Mouse (Mus musculus) neural tube, embryonic 14.5 days (tissue): Measurements from ENCODE around the gene Prtg. TPM values are rescaled to one million over a fixed set of nuclear protein-coding genes. Genes with fewer than 3 reads are reported as not detected.

Experiments used
- ATAC-seq: fragments of 200-750 bp; cut with Nextera tagmentation; 2 replicates; pipeline ENCODE4 v1.8.0; 2017; ENCODE audit warnings: low read depth, mild to moderate bottlenecking, moderate TSS enrichment, moderate library complexity
- H3K27ac ChIP-seq: fragments of 300-500 bp; sonication (generic); 2 replicates; pipeline ENCODE4 v1.5.1; 2014; ENCODE audit warnings: low read depth, mild to moderate bottlenecking, control low read depth, low read length, moderate library complexity, mixed read lengths
- H3K27me3 ChIP-seq: fragments of 300-500 bp; sonication (generic); 2 replicates; pipeline ENCODE4 v1.6.1; 2014; ENCODE audit warnings: low read length; ENCODE audit not compliant: control insufficient read depth, insufficient read depth
- H3K36me3 ChIP-seq: fragments of 300-500 bp; sonication (generic); 2 replicates; pipeline ENCODE4 v1.6.1; 2014; ENCODE audit warnings: low read length, mixed read lengths; ENCODE audit not compliant: control insufficient read depth, insufficient read depth
- H3K4me1 ChIP-seq: fragments of 300-500 bp; sonication (generic); 2 replicates; pipeline ENCODE4 v1.6.1; 2014; ENCODE audit warnings: low read length; ENCODE audit not compliant: control insufficient read depth, insufficient read depth
- H3K4me2 ChIP-seq: fragments of 300-500 bp; sonication (generic); 2 replicates; pipeline ENCODE4 v1.6.1; 2014; ENCODE audit warnings: mild to moderate bottlenecking, low read depth, low read length, control low read depth
- H3K4me3 ChIP-seq: fragments of 300-500 bp; sonication (generic); 2 replicates; pipeline ENCODE4 v1.5.1; 2014; ENCODE audit warnings: low read depth, low read length, control low read depth, mixed read lengths
- H3K9ac ChIP-seq: fragments of 300-500 bp; sonication (generic); replicated peaks from 2 replicates; pipeline ENCODE4 v1.6.1; 2014; ENCODE audit warnings: low read depth, mild to moderate bottlenecking, control low read depth, low read length, mixed read lengths
- H3K9me3 ChIP-seq: fragments of 300-500 bp; sonication (generic); 2 replicates; pipeline ENCODE4 v1.6.1; 2016; ENCODE audit warnings: low read length; ENCODE audit not compliant: control insufficient read depth
- WGBS: fragments of 180-500 bp; shearing (Covaris S2); extraction: QIAGEN DNeasy Blood & Tissue Kit; methylation state at CpG from one replicate; pipeline ENCODE4 v1.1.7; 2014; 5-methylcytosine and 5-hydroxymethylcytosine counted together
- polyA plus RNA-seq: library from polyadenylated mRNA; unstranded; fragments of >200 nt; fragmentation: Nextera tagmentation; extraction: Ambion mirVana; gene quantifications from 2 replicates; pipeline ENCODE4 v1.2.1, GENCODE M21; 2014

Prtg gene
- polyA plus RNA-seq, 1 experiment from 2014 or later: 0.43 TPM

DNA sequence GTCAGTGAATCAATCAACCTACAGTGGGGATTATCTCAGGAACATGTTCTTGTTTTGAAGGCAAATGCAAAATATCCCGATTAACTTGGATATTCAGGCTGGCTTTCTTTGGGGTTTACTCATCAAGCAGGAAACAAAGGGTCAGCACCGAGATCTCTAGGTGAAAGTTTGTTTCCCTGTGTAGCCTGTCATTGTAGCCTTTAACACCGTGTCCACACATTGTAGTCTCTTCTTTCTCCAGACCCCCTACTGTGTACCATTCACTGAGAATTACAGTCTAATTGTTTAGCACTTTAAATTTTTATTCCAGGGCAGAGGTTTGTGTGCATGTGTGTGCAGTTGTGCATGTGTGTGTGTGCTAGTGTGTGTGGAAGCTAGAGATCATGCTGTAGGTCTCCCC, 19.3 kb downstream of the Prtg start:
- Histone ChIP-seq H3K4me2 (no peak overlapping the region), H3K4me3 (no peak overlapping the region), H3K9me3 (no peaks in the 10 kb centered on the region), H3K4me1 (peaks cover 10% of the 10 kb centered on the region), H3K27me3 (no peaks in the 10 kb centered on the region), H3K27ac (no peak overlapping the region), H3K36me3 (no peaks in the 10 kb centered on the region), H3K9ac (no peak overlapping the region)
- no peak for ATAC-seq
- WGBS: 13% methylated on average over 3 of the region's 3 CpGs

DNA sequence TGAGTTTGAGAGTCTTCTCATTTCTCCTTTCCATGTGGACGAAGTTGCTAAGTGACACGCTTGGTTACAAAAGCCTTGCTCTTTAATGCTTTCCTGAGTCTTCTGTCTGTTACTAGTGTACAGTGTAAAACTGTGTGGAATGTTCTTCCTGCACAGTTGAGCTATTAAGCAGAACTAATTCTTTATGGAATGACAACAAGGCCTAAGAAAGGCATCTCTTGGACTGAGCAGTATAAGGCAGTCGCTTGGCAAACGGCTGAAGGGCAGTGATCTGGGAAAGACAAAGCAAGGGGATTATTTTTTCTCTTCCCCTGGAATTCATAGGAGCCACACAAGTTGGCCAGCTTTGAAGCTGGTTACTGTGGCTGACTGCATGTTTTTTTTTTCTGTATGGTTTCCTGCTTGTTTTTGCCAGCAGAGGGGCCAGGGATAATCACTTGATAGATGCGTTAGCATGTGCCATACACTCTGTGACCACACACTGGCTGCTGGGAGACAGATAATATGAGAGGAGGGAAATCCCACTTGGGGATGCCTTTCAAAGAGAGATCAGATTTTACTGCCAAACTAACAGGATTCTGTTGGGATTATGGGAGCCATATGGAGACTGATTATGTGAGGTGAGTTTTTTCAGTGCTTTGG, 22.1 kb downstream of the Prtg start:
- WGBS: 17% methylated on average over 5 of the region's 5 CpGs
- peak; percentile 69; the same call in 1 of the 2 replicates for ATAC-seq
- H3K4me1 ChIP-seq: peaks cover 10% of the 10 kb centered on the region
- no peak overlapping the region for H3K9ac ChIP-seq
- no peaks in the 10 kb centered on the region for H3K27me3 ChIP-seq
- H3K9me3 ChIP-seq: no peaks in the 10 kb centered on the region
- H3K36me3 ChIP-seq: no peaks in the 10 kb centered on the region
- H3K4me2 ChIP-seq: no peak overlapping the region
- H3K4me3 ChIP-seq: no peak overlapping the region
- H3K27ac ChIP-seq: peak overlapping the region; percentile 39; the same call in 1 of the 2 replicates

DNA sequence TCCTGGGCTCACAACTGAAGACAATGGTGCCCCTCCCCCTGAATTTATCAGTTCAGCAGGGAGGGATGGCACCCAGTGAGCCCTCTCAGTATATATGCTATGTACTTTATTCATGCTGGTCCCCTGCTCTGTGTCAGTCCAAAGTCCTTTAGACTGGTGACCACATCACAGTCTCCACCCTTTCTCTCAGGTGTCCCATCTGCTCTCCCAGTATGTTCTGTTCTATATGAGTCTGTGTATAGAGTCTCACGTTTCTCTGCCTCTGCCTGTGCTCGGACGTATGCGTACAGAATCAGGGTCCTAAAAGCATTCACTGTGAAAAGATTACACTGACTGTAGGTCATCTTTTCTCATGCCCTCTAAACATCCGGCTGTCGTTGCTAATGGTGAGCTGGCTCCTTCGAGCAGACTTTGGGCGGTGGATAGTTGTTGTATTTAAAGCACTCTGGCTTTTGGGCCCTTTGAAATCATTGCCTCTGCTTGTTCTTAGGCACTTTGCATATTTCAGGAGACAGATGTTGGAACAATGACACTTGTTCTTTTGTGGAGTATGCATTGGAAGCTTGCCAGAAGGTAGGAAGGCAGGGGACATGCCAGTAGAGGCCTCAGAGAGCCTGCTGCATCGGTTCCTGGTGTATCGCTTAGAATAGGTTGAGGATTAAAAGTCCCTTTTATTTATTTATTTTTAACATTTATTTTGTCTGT, 27.5 kb downstream of the Prtg start:
- Histone ChIP-seq H3K36me3 (no peaks in the 10 kb centered on the region), H3K9ac (no peak overlapping the region), H3K27me3 (no peaks in the 10 kb centered on the region), H3K27ac (no peak overlapping the region), H3K4me1 (no peaks in the 10 kb centered on the region; the same call in 1 of the 2 replicates), H3K4me2 (no peak overlapping the region), H3K9me3 (no peaks in the 10 kb centered on the region), H3K4me3 (no peak overlapping the region)
- ATAC-seq: no peak
- 7% methylated on average over 10 of the region's 10 CpGs for WGBS

DNA sequence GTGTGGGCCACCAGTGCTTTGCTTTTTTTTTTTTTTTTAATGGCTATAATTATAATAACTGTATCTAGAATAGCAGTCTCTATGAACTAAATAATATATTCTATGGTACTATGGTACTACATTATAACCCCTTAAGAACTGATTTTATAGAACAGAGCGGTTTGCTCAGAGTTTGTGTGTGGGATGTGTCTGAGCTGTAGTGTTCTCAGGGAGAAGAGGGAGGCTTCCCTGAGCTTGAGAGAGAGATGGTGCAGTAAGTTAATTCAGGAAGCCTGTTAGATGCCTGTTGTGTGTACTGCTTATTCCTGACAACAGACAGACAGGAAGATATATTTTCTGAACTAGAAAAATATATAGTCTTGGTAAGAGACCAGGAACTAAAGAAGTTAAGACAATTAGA, 28.3 kb downstream of the Prtg start:
- 76% methylated on average over 1 of the region's 1 CpGs for WGBS
- Histone ChIP-seq H3K4me2 (no peak overlapping the region), H3K4me3 (no peak overlapping the region), H3K9me3 (no peaks in the 10 kb centered on the region), H3K4me1 (no peaks in the 10 kb centered on the region; the same call in 1 of the 2 replicates), H3K36me3 (no peaks in the 10 kb centered on the region), H3K27ac (no peak overlapping the region), H3K27me3 (no peaks in the 10 kb centered on the region), H3K9ac (no peak overlapping the region)
- ATAC-seq: no peak

DNA sequence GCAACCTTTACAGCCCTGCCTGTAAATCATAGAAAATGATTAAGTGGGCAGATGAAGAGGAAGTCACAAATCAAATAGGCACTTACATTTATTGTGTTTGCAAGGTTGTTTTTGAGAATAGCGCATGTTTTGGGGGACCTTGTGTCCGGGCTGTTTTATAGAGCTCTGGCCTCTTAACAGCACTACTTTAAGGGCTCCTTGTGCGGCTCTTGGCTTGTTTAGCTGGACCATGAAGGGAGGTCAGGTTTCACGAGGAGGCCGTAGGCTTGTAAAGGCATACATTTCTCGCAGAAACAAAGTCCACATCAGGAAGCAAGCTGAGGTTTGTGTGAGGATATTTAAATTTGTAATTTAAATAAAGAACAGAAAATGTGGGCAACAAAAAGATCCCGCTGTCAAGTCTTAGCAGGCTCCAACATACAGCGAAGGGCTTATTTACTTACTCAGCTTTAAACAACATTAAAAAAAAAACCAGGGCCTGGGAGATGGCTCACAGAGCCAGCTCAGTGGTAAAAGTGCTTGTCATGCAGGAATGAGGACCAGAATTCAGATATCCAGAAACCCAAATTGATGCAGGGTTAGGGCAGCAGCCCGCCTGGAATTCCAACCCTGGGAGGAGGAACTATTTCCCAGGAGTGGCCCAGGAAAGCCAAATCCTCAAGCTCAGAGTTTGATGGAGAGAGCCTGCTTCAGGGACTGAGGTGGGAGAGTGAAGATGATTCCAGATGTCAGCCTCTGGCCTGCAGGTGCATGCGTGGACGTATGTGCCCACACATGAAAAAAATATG, 30.2 kb downstream of the Prtg start:
- Histone ChIP-seq H3K9me3 (no peaks in the 10 kb centered on the region), H3K27me3 (no peaks in the 10 kb centered on the region), H3K4me3 (no peak overlapping the region), H3K36me3 (no peaks in the 10 kb centered on the region), H3K4me1 (no peaks in the 10 kb centered on the region; the same call in 1 of the 2 replicates), H3K4me2 (no peak overlapping the region), H3K27ac (no peak overlapping the region), H3K9ac (no peak overlapping the region)
- 48% methylated on average over 11 of the region's 11 CpGs for WGBS
- no peak for ATAC-seq

DNA sequence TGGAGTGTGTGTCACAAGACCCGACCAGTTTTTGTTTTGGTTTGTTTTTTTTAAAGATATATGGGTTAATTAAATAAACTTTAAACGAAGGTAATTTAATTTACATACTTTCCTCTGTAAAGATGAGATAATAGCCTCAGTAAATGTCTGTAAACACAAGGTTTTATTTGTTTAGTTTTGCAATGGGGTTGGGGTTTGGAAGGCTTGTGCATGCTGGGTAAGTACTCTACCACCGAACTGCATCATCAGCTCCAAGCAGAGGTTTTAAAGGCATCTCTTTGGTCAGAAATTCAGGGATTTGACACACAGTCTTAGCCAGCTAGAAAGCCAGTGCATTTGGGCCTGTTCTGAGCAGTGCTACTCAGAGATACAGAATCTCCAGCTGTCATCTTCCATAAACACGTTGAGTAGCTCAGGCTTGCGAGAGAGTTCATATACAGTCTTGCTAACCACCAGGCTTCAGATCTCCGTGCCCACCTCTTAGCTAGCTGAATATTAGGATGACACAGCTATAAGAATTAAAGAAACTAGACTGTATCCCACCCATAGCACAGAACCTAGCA, 31.0 kb downstream of the Prtg start:
- Histone ChIP-seq H3K4me3 (no peak overlapping the region), H3K9me3 (no peaks in the 10 kb centered on the region), H3K27ac (no peak overlapping the region), H3K27me3 (no peaks in the 10 kb centered on the region), H3K4me1 (no peaks in the 10 kb centered on the region; the same call in 1 of the 2 replicates), H3K36me3 (no peaks in the 10 kb centered on the region), H3K4me2 (no peak overlapping the region), H3K9ac (no peak overlapping the region)
- WGBS: 71% methylated on average over 6 of the region's 6 CpGs
- no peak for ATAC-seq

DNA sequence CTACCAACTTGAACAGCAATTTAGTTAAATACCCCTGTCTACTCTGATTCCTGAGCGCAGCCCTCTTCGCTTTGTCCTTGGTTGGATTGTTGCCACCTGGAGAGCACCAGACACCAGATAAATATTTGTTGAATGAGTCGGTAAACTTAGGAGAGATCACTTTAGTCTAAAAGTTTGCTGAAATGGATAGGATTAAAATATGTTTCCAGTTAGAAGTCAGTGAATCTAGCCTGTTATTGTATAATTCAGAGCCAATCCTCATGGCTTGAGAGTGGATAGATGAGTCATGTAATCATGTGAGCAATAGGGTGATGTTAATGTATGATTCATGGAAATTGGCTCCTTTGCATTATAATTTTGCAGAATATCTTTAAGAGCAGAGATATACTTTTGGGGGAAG, 31.6 kb downstream of the Prtg start:
- no peaks in the 10 kb centered on the region; the same call in 1 of the 2 replicates for H3K4me1 ChIP-seq
- H3K9ac ChIP-seq: no peak overlapping the region
- no peaks in the 10 kb centered on the region for H3K36me3 ChIP-seq
- no peak overlapping the region for H3K4me2 ChIP-seq
- no peak overlapping the region for H3K27ac ChIP-seq
- WGBS: 65% methylated on average over 3 of the region's 3 CpGs
- no peak for ATAC-seq
- no peaks in the 10 kb centered on the region for H3K9me3 ChIP-seq
- no peak overlapping the region for H3K4me3 ChIP-seq
- no peaks in the 10 kb centered on the region for H3K27me3 ChIP-seq

DNA sequence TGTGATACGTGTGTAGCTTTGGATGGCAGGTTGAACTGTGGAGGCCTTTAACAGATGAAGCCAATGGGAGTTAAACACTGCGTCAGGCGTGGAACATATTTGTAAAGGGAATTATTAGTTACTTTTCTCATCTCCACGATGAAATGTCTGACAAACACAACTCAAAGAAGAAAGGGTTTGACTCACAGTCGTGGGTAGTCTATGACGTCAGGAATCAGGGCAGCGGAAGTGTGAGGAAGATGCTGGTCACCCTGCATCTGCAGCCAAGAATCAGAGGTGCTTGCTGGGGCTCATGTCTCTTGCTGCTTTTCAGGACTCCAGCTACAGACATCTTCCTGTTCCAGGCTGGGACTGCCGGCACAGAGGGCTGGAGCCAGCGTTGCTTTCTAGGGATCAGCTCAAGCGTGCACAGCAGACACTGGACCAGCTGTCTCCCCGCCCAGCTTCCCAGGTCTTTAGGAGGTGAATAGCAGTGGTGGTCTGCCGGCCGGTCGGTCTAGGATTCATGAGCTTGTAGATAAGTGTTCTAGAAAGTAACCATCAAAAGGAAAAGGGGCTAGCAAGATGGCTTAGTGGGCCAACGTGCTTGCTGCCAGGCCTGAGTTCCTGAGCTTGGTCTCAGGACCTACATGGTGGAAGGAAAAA, 32.8 kb downstream of the Prtg start:
- Histone ChIP-seq H3K36me3 (no peaks in the 10 kb centered on the region), H3K27ac (no peak overlapping the region), H3K9ac (no peak overlapping the region), H3K9me3 (no peaks in the 10 kb centered on the region), H3K27me3 (no peaks in the 10 kb centered on the region), H3K4me3 (no peak overlapping the region), H3K4me2 (no peak overlapping the region), H3K4me1 (no peaks in the 10 kb centered on the region; the same call in 1 of the 2 replicates)
- no peak for ATAC-seq
- 78% methylated on average over 15 of the region's 15 CpGs for whole genome bisulfite sequencing
